Mouse (Mus musculus): Measurements from ENCODE around the gene Lingo4. TPM values are rescaled to one million over a fixed set of nuclear protein-coding genes. Genes with fewer than 3 reads are reported as not detected.
A peak's percentile ranks its signal among the peaks of the same experiment; 100 is the strongest.

Gene Lingo4
- 0.08 TPM in 2 replicates for polyA plus RNA-seq (2015; fragmentation: Nextera tagmentation; extraction: Ambion mirVana)

GRCm38 (mm10) chr3:94398217-94398616 is at the start of gene Lingo4:
TSS of gene Lingo4 (plus strand) at chr3:94398517.
- WGBS: 74% methylated on average over 6 of the region's 6 CpGs
- peak within 1 kb of the TSS; percentile 44 for H3K4me3 ChIP-seq
- H3K36me3 ChIP-seq: no peaks in the 10 kb centered on the region
- peaks cover 7% of the 10 kb centered on the region for H3K4me1 ChIP-seq
- peaks cover 78% of the 10 kb centered on the region for H3K27me3 ChIP-seq (replicated peaks)
- peak within 1 kb of the TSS; percentile 74 for H3K4me2 ChIP-seq
- H3K9ac ChIP-seq: peak within 1 kb of the TSS; percentile 69
- H3K9me3 ChIP-seq: no peaks in the 10 kb centered on the region
- ATAC-seq (ENCODE audit: extremely low read depth, insufficient number of reproducible peaks, low FRiP score, low TSS enrichment): no peak
- no peak within 1 kb of the TSS for H3K27ac ChIP-seq (replicated peaks)

GRCm38 (mm10) chr3:94360812-94361211 is 37.5 kb upstream of the Lingo4 start:
- Histone ChIP-seq H3K27ac (replicated peaks) (no peak overlapping the region), H3K4me2 (no peak overlapping the region), H3K4me1 (peaks cover 5% of the 10 kb centered on the region), H3K36me3 (no peaks in the 10 kb centered on the region), H3K9ac (no peak overlapping the region), H3K9me3 (peaks cover 11% of the 10 kb centered on the region; the same call in 1 of the 2 replicates), H3K4me3 (no peak overlapping the region), H3K27me3 (replicated peaks) (peaks cover 59% of the 10 kb centered on the region)
- WGBS: 0% methylated on average over 1 of the region's 1 CpGs
- no peak for ATAC-seq (ENCODE audit: extremely low read depth, insufficient number of reproducible peaks, low FRiP score, low TSS enrichment)

GRCm38 (mm10) chr3:94362138-94362537 is 36.2 kb upstream of the Lingo4 start, which contains the start of gene C2cd4d:
TSS of gene C2cd4d (plus strand) at chr3:94362438.
- H3K36me3 ChIP-seq: no peaks in the 10 kb centered on the region
- H3K4me1 ChIP-seq: peaks cover 5% of the 10 kb centered on the region
- H3K4me3 ChIP-seq: peak within 1 kb of the TSS; percentile 65
- H3K27me3 ChIP-seq (replicated peaks): peaks cover 67% of the 10 kb centered on the region
- H3K9ac ChIP-seq: peak within 1 kb of the TSS; percentile 84
- 55% methylated on average over 7 of the region's 7 CpGs for WGBS
- H3K27ac ChIP-seq (replicated peaks): 0 out of 2 replicates have a peak within 1 kb of the TSS, but pooled peaks have one; percentile 20
- H3K9me3 ChIP-seq: peaks cover 4% of the 10 kb centered on the region; the same call in 1 of the 2 replicates
- no peak for ATAC-seq (ENCODE audit: extremely low read depth, insufficient number of reproducible peaks, low FRiP score, low TSS enrichment)
- H3K4me2 ChIP-seq: peak within 1 kb of the TSS; percentile 96

- Histone ChIP-seq H3K4me3 (peak overlapping the region; percentile 65), H3K4me1 (peaks cover 5% of the 10 kb centered on the region), H3K27ac (replicated peaks) (no peak overlapping the region), H3K36me3 (no peaks in the 10 kb centered on the region), H3K27me3 (replicated peaks) (peaks cover 67% of the 10 kb centered on the region), H3K9ac (peak overlapping the region; percentile 84), H3K9me3 (peaks cover 4% of the 10 kb centered on the region; the same call in 1 of the 2 replicates), H3K4me2 (peak overlapping the region; percentile 96)
- WGBS: 3% methylated on average over 87 of the region's 97 CpGs
- peak; percentile 47; the same call in 1 of the 2 replicates for ATAC-seq (ENCODE audit: extremely low read depth, insufficient number of reproducible peaks, low FRiP score, low TSS enrichment)
Measured at GRCm38 (mm10) chr3:94363291-94364153, 34.8 kb upstream of the Lingo4 start.

- ATAC-seq (ENCODE audit: extremely low read depth, insufficient number of reproducible peaks, low FRiP score, low TSS enrichment): no peak
- peaks cover 4% of the 10 kb centered on the region; the same call in 1 of the 2 replicates for H3K9me3 ChIP-seq
- H3K4me2 ChIP-seq: peak overlapping the region; percentile 96
- WGBS: 5% methylated on average over 23 of the region's 23 CpGs
- peak overlapping the region; percentile 65 for H3K4me3 ChIP-seq
- peaks cover 5% of the 10 kb centered on the region for H3K4me1 ChIP-seq
- H3K36me3 ChIP-seq: no peaks in the 10 kb centered on the region
- H3K9ac ChIP-seq: peak overlapping the region; percentile 84
- no peak overlapping the region for H3K27ac ChIP-seq (replicated peaks)
- H3K27me3 ChIP-seq (replicated peaks): peaks cover 66% of the 10 kb centered on the region
Measured at GRCm38 (mm10) chr3:94364154-94364526, 34.2 kb upstream of the Lingo4 start.

GRCm38 (mm10) chr3:94366761-94367160 is 31.6 kb upstream of the Lingo4 start:
- H3K9me3 ChIP-seq: peaks cover 4% of the 10 kb centered on the region; the same call in 1 of the 2 replicates
- peaks cover 48% of the 10 kb centered on the region for H3K27me3 ChIP-seq (replicated peaks)
- H3K4me2 ChIP-seq: no peak overlapping the region
- H3K4me3 ChIP-seq: no peak overlapping the region
- H3K9ac ChIP-seq: no peak overlapping the region
- ATAC-seq (ENCODE audit: extremely low read depth, insufficient number of reproducible peaks, low FRiP score, low TSS enrichment): no peak
- H3K36me3 ChIP-seq: no peaks in the 10 kb centered on the region
- WGBS: 20% methylated on average over 3 of the region's 3 CpGs
- H3K27ac ChIP-seq (replicated peaks): no peak overlapping the region
- H3K4me1 ChIP-seq: peaks cover 15% of the 10 kb centered on the region

GRCm38 (mm10) chr3:94367511-94367910 is 30.8 kb upstream of the Lingo4 start:
- H3K27me3 ChIP-seq (replicated peaks): peaks cover 41% of the 10 kb centered on the region
- no peak overlapping the region for H3K4me3 ChIP-seq
- H3K27ac ChIP-seq (replicated peaks): no peak overlapping the region
- H3K9me3 ChIP-seq: peaks cover 4% of the 10 kb centered on the region; the same call in 1 of the 2 replicates
- no peak overlapping the region for H3K9ac ChIP-seq
- WGBS: 66% methylated on average over 6 of the region's 6 CpGs
- H3K4me1 ChIP-seq: peaks cover 23% of the 10 kb centered on the region
- no peak overlapping the region for H3K4me2 ChIP-seq
- no peaks in the 10 kb centered on the region for H3K36me3 ChIP-seq
- no peak for ATAC-seq (ENCODE audit: extremely low read depth, insufficient number of reproducible peaks, low FRiP score, low TSS enrichment)

- Histone ChIP-seq H3K27ac (replicated peaks) (no peak overlapping the region), H3K27me3 (replicated peaks) (peaks cover 32% of the 10 kb centered on the region), H3K9ac (no peak overlapping the region), H3K4me2 (no peak overlapping the region), H3K9me3 (peaks cover 4% of the 10 kb centered on the region; the same call in 1 of the 2 replicates), H3K36me3 (no peaks in the 10 kb centered on the region), H3K4me1 (peaks cover 28% of the 10 kb centered on the region), H3K4me3 (no peak overlapping the region)
- no peak for ATAC-seq (ENCODE audit: extremely low read depth, insufficient number of reproducible peaks, low FRiP score, low TSS enrichment)
- 60% methylated on average over 6 of the region's 6 CpGs for WGBS
Measured at GRCm38 (mm10) chr3:94368631-94369030, 29.7 kb upstream of the Lingo4 start.

- H3K27me3 ChIP-seq (replicated peaks): peaks cover 28% of the 10 kb centered on the region
- no peak overlapping the region for H3K4me3 ChIP-seq
- H3K4me1 ChIP-seq: peaks cover 39% of the 10 kb centered on the region
- no peak overlapping the region for H3K4me2 ChIP-seq
- no peak overlapping the region for H3K27ac ChIP-seq (replicated peaks)
- peaks cover 3% of the 10 kb centered on the region; the same call in 1 of the 2 replicates for H3K9me3 ChIP-seq
- no peaks in the 10 kb centered on the region for H3K36me3 ChIP-seq
- H3K9ac ChIP-seq: no peak overlapping the region
- no peak for ATAC-seq (ENCODE audit: extremely low read depth, insufficient number of reproducible peaks, low FRiP score, low TSS enrichment)
- WGBS: 32% methylated on average over 2 of the region's 2 CpGs
Measured at GRCm38 (mm10) chr3:94369709-94370108, 28.6 kb upstream of the Lingo4 start.

GRCm38 (mm10) chr3:94371637-94372036 is 26.7 kb upstream of the Lingo4 start:
- WGBS: 3% methylated on average over 11 of the region's 11 CpGs
- no peak for ATAC-seq (ENCODE audit: extremely low read depth, insufficient number of reproducible peaks, low FRiP score, low TSS enrichment)

GRCm38 (mm10) chr3:94372038-94372437 is 26.3 kb upstream of the Lingo4 start:
- Histone ChIP-seq H3K4me1 (peaks cover 39% of the 10 kb centered on the region), H3K27ac (replicated peaks) (no peak overlapping the region; the same call in 1 of the 2 replicates), H3K36me3 (no peaks in the 10 kb centered on the region), H3K4me2 (peak overlapping the region; percentile 67), H3K4me3 (peak overlapping the region; percentile 35), H3K9ac (peak overlapping the region; percentile 63; the same call in 1 of the 2 replicates), H3K9me3 (no peaks in the 10 kb centered on the region), H3K27me3 (replicated peaks) (peaks cover 31% of the 10 kb centered on the region)
- 4% methylated on average over 3 of the region's 3 CpGs for WGBS
- ATAC-seq (ENCODE audit: extremely low read depth, insufficient number of reproducible peaks, low FRiP score, low TSS enrichment): no peak

More at GRCm38 (mm10) chr3:94371637-94372036, 26.7 kb upstream of the Lingo4 start:
- Histone ChIP-seq H3K9ac (peak overlapping the region; percentile 63; the same call in 1 of the 2 replicates), H3K27ac (replicated peaks) (no peak overlapping the region; the same call in 1 of the 2 replicates), H3K27me3 (replicated peaks) (peaks cover 27% of the 10 kb centered on the region), H3K4me3 (peak overlapping the region; percentile 35), H3K9me3 (no peaks in the 10 kb centered on the region), H3K4me2 (peak overlapping the region; percentile 67), H3K4me1 (peaks cover 39% of the 10 kb centered on the region), H3K36me3 (no peaks in the 10 kb centered on the region)
